ENCODE assay signal across 7 mouse cellular contexts in genomic region chr10:80345122-80345521, GRCm38 (mm10). TPM values are rescaled to one million over a fixed set of nuclear protein-coding genes. Genes with fewer than 3 reads are reported as not detected.
DNase-seq lines count a peak whose midpoint lies in the region; ATAC-seq and TF ChIP-seq lines count a peak whose summit lies in the region.

No protein-coding gene starts in this region.

- H3K4me2 ChIP-seq in embryonic facial prominence, embryonic 12.5 days (replicated peaks) = peak overlapping the region; percentile 12; the same call in 1 of the 2 replicates
- peak overlapping the region; percentile 71 for H3K4me2 ChIP-seq in intestine, embryonic 16.5 days (ENCODE audit: low read depth, low read length)
- no peak overlapping the region for H3K4me2 ChIP-seq in forebrain, embryonic 13.5 days

- no peak overlapping the region for H3K4me3 ChIP-seq in layer of hippocampus, adult 2 months
- H3K4me3 ChIP-seq in embryonic facial prominence, embryonic 12.5 days = peak overlapping the region; percentile 9; the same call in 1 of the 2 replicates
- H3K4me3 ChIP-seq in intestine, embryonic 16.5 days (ENCODE audit: low read length) = peak overlapping the region; percentile 31
- no peak overlapping the region for H3K4me3 ChIP-seq in forebrain, embryonic 13.5 days

- DNase-seq in layer of hippocampus, adult 2 months (ENCODE audit: low spot score in 2 of 2) = no peak
- no peak for DNase-seq in layer of hippocampus, adult 8-10 months (ENCODE audit: low spot score in 2 of 2)
- DNase-seq in lung, postnatal 25 days (ENCODE audit: low spot score) = peak; percentile 63
- DNase-seq in adrenal gland, postnatal 10 days = no peak

- no peak for TF ChIP-seq CTCF in layer of hippocampus, adult 2 months (conservative IDR thresholded peaks at IDR 0.05)

- no peaks in the 10 kb centered on the region for H3K36me3 ChIP-seq in embryonic facial prominence, embryonic 12.5 days
- H3K36me3 ChIP-seq in intestine, embryonic 16.5 days (ENCODE audit: control insufficient read depth, insufficient read depth, low read length) = no peaks in the 10 kb centered on the region
- H3K36me3 ChIP-seq in forebrain, embryonic 13.5 days (ENCODE audit: poor library complexity, severe bottlenecking) = no peaks in the 10 kb centered on the region

- H3K27ac ChIP-seq in layer of hippocampus, adult 2 months = peak overlapping the region; percentile 82
- no peak overlapping the region for H3K27ac ChIP-seq in embryonic facial prominence, embryonic 12.5 days
- H3K27ac ChIP-seq in intestine, embryonic 16.5 days (ENCODE audit: low read length) = peak overlapping the region; percentile 82
- H3K27ac ChIP-seq in forebrain, embryonic 13.5 days = no peak overlapping the region

- peak overlapping the region; percentile 2; the same call in 1 of the 2 replicates for H3K9ac ChIP-seq in embryonic facial prominence, embryonic 12.5 days
- peak overlapping the region; percentile 42 for H3K9ac ChIP-seq in intestine, embryonic 16.5 days (ENCODE audit: low read depth, low read length)
- no peak overlapping the region for H3K9ac ChIP-seq in forebrain, embryonic 13.5 days

- H3K9me3 ChIP-seq in embryonic facial prominence, embryonic 12.5 days = no peaks in the 10 kb centered on the region
- no peaks in the 10 kb centered on the region for H3K9me3 ChIP-seq in intestine, embryonic 16.5 days (ENCODE audit: control insufficient read depth, low read length)
- no peaks in the 10 kb centered on the region for H3K9me3 ChIP-seq in forebrain, embryonic 13.5 days (replicated peaks)

- WGBS in embryonic facial prominence, embryonic 12.5 days = under 1% methylated on average over 16 of the region's 16 CpGs
- WGBS in intestine, embryonic 16.5 days = 6% methylated on average over 16 of the region's 16 CpGs
- 3% methylated on average over 13 of the region's 16 CpGs for WGBS in forebrain, embryonic 13.5 days

- peaks cover 39% of the 10 kb centered on the region for H3K4me1 ChIP-seq in embryonic facial prominence, embryonic 12.5 days
- peaks cover 64% of the 10 kb centered on the region for H3K4me1 ChIP-seq in intestine, embryonic 16.5 days (ENCODE audit: control insufficient read depth, insufficient read depth, low read length)
- peaks cover 39% of the 10 kb centered on the region for H3K4me1 ChIP-seq in forebrain, embryonic 13.5 days

- peaks cover 98% of the 10 kb centered on the region for H3K27me3 ChIP-seq in embryonic facial prominence, embryonic 12.5 days
- H3K27me3 ChIP-seq in intestine, embryonic 16.5 days (replicated peaks; ENCODE audit: control insufficient read depth, insufficient read depth, low read length) = peaks cover 36% of the 10 kb centered on the region
- H3K27me3 ChIP-seq in forebrain, embryonic 13.5 days = peaks cover 99% of the 10 kb centered on the region

- ATAC-seq in embryonic facial prominence, embryonic 12.5 days (ENCODE audit: insufficient number of reproducible peaks, insufficient read depth, low FRiP score, low TSS enrichment) = no peak
- ATAC-seq in intestine, embryonic 16.5 days = peak; percentile 14; the same call in 1 of the 2 replicates
- ATAC-seq in forebrain, embryonic 13.5 days = no peak

RNA-seq across cellular contexts. Expression of gene Adamtsl5, which starts 3.1 kb away (rescaled TPM):
- 1 to 10 TPM; 4.7 to 7.2 TPM for total RNA-seq in layer of hippocampus, adult 2 months (2021)
- 1 to 10 TPM; 5.8 to 7.4 (median 6.7) TPM for total RNA-seq in layer of hippocampus, adult 8-10 months (2022)
- 1.0 and 2.2 TPM in 2 replicates for polyA plus RNA-seq in embryonic facial prominence, embryonic 12.5 days (2016; fragmentation: Nextera tagmentation; extraction: Ambion mirVana)
- polyA plus RNA-seq in intestine, embryonic 16.5 days (2015; fragmentation: Nextera tagmentation; extraction: Ambion mirVana) = 28.2 and 37.2 TPM in 2 replicates
- total RNA-seq in adrenal gland, postnatal 10 days (2021) = 10 to 100 TPM in 1 of 2 experiments, 1 to 10 TPM in 1; 7.6 to 18.7 TPM
- 0.18 and 0.21 TPM in 2 replicates for polyA plus RNA-seq in forebrain, embryonic 13.5 days (2015; fragmentation: Nextera tagmentation; extraction: Ambion mirVana)

RNA-seq across cellular contexts. Expression of gene Plk5, which starts 11.1 kb away (rescaled TPM):
- total RNA-seq in layer of hippocampus, adult 2 months (2021) = 10 to 100 TPM; 33.4 to 36.6 TPM
- total RNA-seq in layer of hippocampus, adult 8-10 months (2022) = 10 to 100 TPM; 18.0 to 36.4 (median 30.4) TPM
- polyA plus RNA-seq in embryonic facial prominence, embryonic 12.5 days (2016; fragmentation: Nextera tagmentation; extraction: Ambion mirVana) = 0.87 and 1.2 TPM in 2 replicates
- polyA plus RNA-seq in intestine, embryonic 16.5 days (2015; fragmentation: Nextera tagmentation; extraction: Ambion mirVana) = 0.39 and 0.64 TPM in 2 replicates
- under 1 TPM in 1 of 2 experiments, not detected in 1; 0.12 TPM for total RNA-seq in adrenal gland, postnatal 10 days (2021)
- 0.40 and 0.64 TPM in 2 replicates for polyA plus RNA-seq in forebrain, embryonic 13.5 days (2015; fragmentation: Nextera tagmentation; extraction: Ambion mirVana)

RNA-seq across cellular contexts. Expression of gene Reep6, which starts 15.4 kb away (rescaled TPM):
- 10 to 100 TPM in 1 of 2 experiments, 1 to 10 TPM in 1; 9.6 to 11.0 TPM for total RNA-seq in layer of hippocampus, adult 2 months (2021)
- total RNA-seq in layer of hippocampus, adult 8-10 months (2022) = 10 to 100 TPM in 2 of 4 experiments, 1 to 10 TPM in 2; 9.2 to 12.3 (median 10.2) TPM
- 4.2 and 5.7 TPM in 2 replicates for polyA plus RNA-seq in embryonic facial prominence, embryonic 12.5 days (2016; fragmentation: Nextera tagmentation; extraction: Ambion mirVana)
- polyA plus RNA-seq in intestine, embryonic 16.5 days (2015; fragmentation: Nextera tagmentation; extraction: Ambion mirVana) = 255 and 314 TPM in 2 replicates
- total RNA-seq in adrenal gland, postnatal 10 days (2021) = 10 to 100 TPM; 38.4 to 61.8 TPM
- 2.0 and 3.0 TPM in 2 replicates for polyA plus RNA-seq in forebrain, embryonic 13.5 days (2015; fragmentation: Nextera tagmentation; extraction: Ambion mirVana)

RNA-seq across cellular contexts. Expression of gene Pcsk4, which starts 15.8 kb away (rescaled TPM):
- 1 to 10 TPM; 2.8 to 3.2 TPM for total RNA-seq in layer of hippocampus, adult 2 months (2021)
- 1 to 10 TPM; 3.3 to 6.4 (median 4.1) TPM for total RNA-seq in layer of hippocampus, adult 8-10 months (2022)
- 4.5 and 5.1 TPM in 2 replicates for polyA plus RNA-seq in embryonic facial prominence, embryonic 12.5 days (2016; fragmentation: Nextera tagmentation; extraction: Ambion mirVana)
- 10.8 and 12.9 TPM in 2 replicates for polyA plus RNA-seq in intestine, embryonic 16.5 days (2015; fragmentation: Nextera tagmentation; extraction: Ambion mirVana)
- total RNA-seq in adrenal gland, postnatal 10 days (2021) = 1 to 10 TPM; 4.1 to 7.6 TPM
- 2.9 and 3.0 TPM in 2 replicates for polyA plus RNA-seq in forebrain, embryonic 13.5 days (2015; fragmentation: Nextera tagmentation; extraction: Ambion mirVana)

RNA-seq across cellular contexts. Expression of gene 2310011J03Rik, which starts 24.8 kb away (rescaled TPM):
- total RNA-seq in layer of hippocampus, adult 2 months (2021) = 10 to 100 TPM; 23.5 to 25.7 TPM
- total RNA-seq in layer of hippocampus, adult 8-10 months (2022) = 10 to 100 TPM; 20.4 to 27.1 (median 23.3) TPM
- polyA plus RNA-seq in embryonic facial prominence, embryonic 12.5 days (2016; fragmentation: Nextera tagmentation; extraction: Ambion mirVana) = 50.0 and 50.3 TPM in 2 replicates
- 60.4 and 64.3 TPM in 2 replicates for polyA plus RNA-seq in intestine, embryonic 16.5 days (2015; fragmentation: Nextera tagmentation; extraction: Ambion mirVana)
- 10 to 100 TPM; 24.0 to 26.7 TPM for total RNA-seq in adrenal gland, postnatal 10 days (2021)
- 42.7 and 43.3 TPM in 2 replicates for polyA plus RNA-seq in forebrain, embryonic 13.5 days (2015; fragmentation: Nextera tagmentation; extraction: Ambion mirVana)

Comparison
In these comparisons a context has a peak if more than half of its experiments do, and no peak if none do; other contexts are left out.
1. H3K27ac ChIP-seq: peak in layer of hippocampus, adult 2 months (single experiment) and intestine, embryonic 16.5 days (single experiment); none in embryonic facial prominence, embryonic 12.5 days (single experiment) and forebrain, embryonic 13.5 days (single experiment).
2. H3K4me3 ChIP-seq: peak in embryonic facial prominence, embryonic 12.5 days (single experiment) and intestine, embryonic 16.5 days (single experiment); none in layer of hippocampus, adult 2 months (single experiment) and forebrain, embryonic 13.5 days (single experiment).
3. RNA of gene Plk5, which starts 11.1 kb away (total RNA-seq): 33.4 to 36.6 TPM in layer of hippocampus, adult 2 months and 18.0 to 36.4 TPM in layer of hippocampus, adult 8-10 months; 0.12 TPM in adrenal gland, postnatal 10 days; every median in the first group is over 10 times any median in the second.